Mouse (Mus musculus): ENCODE results near the gene Pim1.

GRCm38 (mm10) chr17:29459321-29460118 lies 31.0 kb upstream of the Pim1 start:
- no peak for TF ChIP-seq EP300 (IDR thresholded peaks at IDR 0.05; ENCODE audit: low read length)
- TF ChIP-seq ZC3H11A (IDR thresholded peaks at IDR 0.05; ENCODE audit: low read depth, low read length) = no peak
- TF ChIP-seq CHD1 (IDR thresholded peaks at IDR 0.05; ENCODE audit: low read depth, low read length) = no peak
- no peak for TF ChIP-seq JUN (IDR thresholded peaks at IDR 0.05; ENCODE audit: insufficient read depth, low read depth, low read length)

Data from CH12.LX (cell line).